Mouse (Mus musculus): ENCODE results near the gene Ccdc113. TPM values are rescaled to one million over a fixed set of nuclear protein-coding genes. Genes with fewer than 3 reads are reported as not detected.

Gene Ccdc113
- polyA plus RNA-seq, 1 experiment, result not detected

GRCm38 (mm10) chr8:95496420-95496819, 37.5 kb upstream of the Ccdc113 start:
- H3K4me3 ChIP-seq (ENCODE audit: low read depth, low read length), result no peak overlapping the region
- no peaks in the 10 kb centered on the region for H3K4me1 ChIP-seq (ENCODE audit: control insufficient read depth, insufficient read depth, insufficient read length, low read length)
- no peaks in the 10 kb centered on the region for H3K36me3 ChIP-seq (ENCODE audit: control insufficient read depth, insufficient read depth, low read length)
- H3K27me3 ChIP-seq (ENCODE audit: control insufficient read depth, insufficient read depth, low read length), result no peaks in the 10 kb centered on the region
- TF ChIP-seq POLR2A (IDR thresholded peaks at IDR 0.05; ENCODE audit: low read depth, low read length), result no peak
- H3K27ac ChIP-seq (ENCODE audit: insufficient read depth, low read depth, low read length), result no peak overlapping the region
- 34% methylated on average over 3 of the region's 3 CpGs for WGBS

- Histone ChIP-seq H3K4me3 (ENCODE audit: low read depth, low read length) (no peak overlapping the region), H3K4me1 (ENCODE audit: control insufficient read depth, insufficient read depth, insufficient read length, low read length) (no peaks in the 10 kb centered on the region), H3K27ac (ENCODE audit: insufficient read depth, low read depth, low read length) (no peak overlapping the region), H3K27me3 (ENCODE audit: control insufficient read depth, insufficient read depth, low read length) (no peaks in the 10 kb centered on the region), H3K36me3 (ENCODE audit: control insufficient read depth, insufficient read depth, low read length) (no peaks in the 10 kb centered on the region)
- WGBS, result 70% methylated on average over 3 of the region's 3 CpGs
- TF ChIP-seq CTCF (IDR thresholded peaks at IDR 0.05; ENCODE audit: extremely low read depth, insufficient read length, insufficient replicate concordance, low read depth, low read length) (no peak), POLR2A (IDR thresholded peaks at IDR 0.05; ENCODE audit: low read depth, low read length) (no peak)
Measured at GRCm38 (mm10) chr8:95497821-95498220, 36.1 kb upstream of the Ccdc113 start.

GRCm38 (mm10) chr8:95499266-95500064, 34.4 kb upstream of the Ccdc113 start:
- H3K4me3 ChIP-seq (ENCODE audit: low read depth, low read length), result no peak overlapping the region
- TF ChIP-seq CTCF (IDR thresholded peaks at IDR 0.05; ENCODE audit: extremely low read depth, insufficient read length, insufficient replicate concordance, low read depth, low read length) (no peak), POLR2A (IDR thresholded peaks at IDR 0.05; ENCODE audit: low read depth, low read length) (no peak)
- H3K36me3 ChIP-seq (ENCODE audit: control insufficient read depth, insufficient read depth, low read length), result no peaks in the 10 kb centered on the region
- WGBS, result 61% methylated on average over 4 of the region's 4 CpGs
- H3K27me3 ChIP-seq (ENCODE audit: control insufficient read depth, insufficient read depth, low read length), result no peaks in the 10 kb centered on the region
- no peak overlapping the region for H3K27ac ChIP-seq (ENCODE audit: insufficient read depth, low read depth, low read length)
- no peaks in the 10 kb centered on the region for H3K4me1 ChIP-seq (ENCODE audit: control insufficient read depth, insufficient read depth, insufficient read length, low read length)

DNA sequence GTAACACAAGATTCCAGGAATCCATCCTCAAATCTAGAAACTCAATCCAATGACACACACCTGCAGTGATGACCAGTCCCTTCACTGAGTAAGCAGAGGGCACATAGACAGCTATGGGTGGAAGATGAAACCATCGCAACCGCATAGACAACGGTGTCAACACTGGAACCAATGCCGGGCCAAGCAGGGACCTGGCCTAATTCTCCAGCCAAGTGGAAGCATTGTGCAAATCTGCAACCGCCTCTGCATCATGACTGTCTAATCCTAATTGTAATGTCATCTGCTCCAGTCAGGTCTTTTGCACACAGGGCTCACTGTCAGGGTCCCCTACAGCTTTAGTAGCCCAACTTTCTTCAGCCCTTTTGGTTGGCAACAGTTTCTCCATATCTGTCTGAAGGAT, 33.4 kb upstream of the Ccdc113 start:
- no peak for TF ChIP-seq POLR2A (IDR thresholded peaks at IDR 0.05; ENCODE audit: low read depth, low read length)
- no peak for TF ChIP-seq CTCF (IDR thresholded peaks at IDR 0.05; ENCODE audit: extremely low read depth, insufficient read length, insufficient replicate concordance, low read depth, low read length)
- no peaks in the 10 kb centered on the region for H3K4me1 ChIP-seq (ENCODE audit: control insufficient read depth, insufficient read depth, insufficient read length, low read length)
- no peaks in the 10 kb centered on the region for H3K36me3 ChIP-seq (ENCODE audit: control insufficient read depth, insufficient read depth, low read length)
- H3K27me3 ChIP-seq (ENCODE audit: control insufficient read depth, insufficient read depth, low read length), result no peaks in the 10 kb centered on the region
- H3K27ac ChIP-seq (ENCODE audit: insufficient read depth, low read depth, low read length), result no peak overlapping the region
- H3K4me3 ChIP-seq (ENCODE audit: low read depth, low read length), result no peak overlapping the region
- WGBS, result 96% methylated on average over 5 of the region's 5 CpGs

GRCm38 (mm10) chr8:95502431-95502830, 31.5 kb upstream of the Ccdc113 start:
- Histone ChIP-seq H3K27me3 (ENCODE audit: control insufficient read depth, insufficient read depth, low read length) (no peaks in the 10 kb centered on the region), H3K27ac (ENCODE audit: insufficient read depth, low read depth, low read length) (no peak overlapping the region), H3K4me3 (ENCODE audit: low read depth, low read length) (no peak overlapping the region), H3K4me1 (ENCODE audit: control insufficient read depth, insufficient read depth, insufficient read length, low read length) (no peaks in the 10 kb centered on the region), H3K36me3 (ENCODE audit: control insufficient read depth, insufficient read depth, low read length) (no peaks in the 10 kb centered on the region)
- no peak for TF ChIP-seq POLR2A (IDR thresholded peaks at IDR 0.05; ENCODE audit: low read depth, low read length)
- no peak for TF ChIP-seq CTCF (IDR thresholded peaks at IDR 0.05; ENCODE audit: extremely low read depth, insufficient read length, insufficient replicate concordance, low read depth, low read length)
- 84% methylated on average over 7 of the region's 7 CpGs for WGBS

DNA sequence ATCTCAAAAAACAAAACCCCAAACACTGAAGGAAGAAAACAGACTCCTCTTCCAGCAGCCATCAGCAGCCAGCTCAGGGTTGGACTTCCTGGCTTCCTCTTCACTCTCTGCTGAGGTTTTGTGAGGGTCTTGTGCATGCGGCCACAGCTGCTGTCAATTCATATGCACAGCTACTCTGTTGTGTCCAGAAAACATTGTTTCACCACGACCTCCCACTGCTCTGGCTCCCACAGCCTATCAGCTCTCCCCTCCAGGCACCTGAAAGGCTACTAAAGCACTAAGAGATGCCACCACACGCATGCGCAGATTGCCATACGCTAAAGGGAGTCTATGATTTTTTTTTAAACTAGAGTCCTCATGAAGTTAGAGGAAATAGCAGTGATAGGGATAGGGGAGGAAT, 29.1 kb upstream of the Ccdc113 start:
- no peak for TF ChIP-seq POLR2A (IDR thresholded peaks at IDR 0.05; ENCODE audit: low read depth, low read length)
- no peak for TF ChIP-seq CTCF (IDR thresholded peaks at IDR 0.05; ENCODE audit: extremely low read depth, insufficient read length, insufficient replicate concordance, low read depth, low read length)
- Histone ChIP-seq H3K27ac (ENCODE audit: insufficient read depth, low read depth, low read length) (no peak overlapping the region), H3K27me3 (ENCODE audit: control insufficient read depth, insufficient read depth, low read length) (no peaks in the 10 kb centered on the region), H3K36me3 (ENCODE audit: control insufficient read depth, insufficient read depth, low read length) (no peaks in the 10 kb centered on the region), H3K4me3 (ENCODE audit: low read depth, low read length) (no peak overlapping the region), H3K4me1 (ENCODE audit: control insufficient read depth, insufficient read depth, insufficient read length, low read length) (no peaks in the 10 kb centered on the region)
- WGBS, result 69% methylated on average over 5 of the region's 5 CpGs

DNA sequence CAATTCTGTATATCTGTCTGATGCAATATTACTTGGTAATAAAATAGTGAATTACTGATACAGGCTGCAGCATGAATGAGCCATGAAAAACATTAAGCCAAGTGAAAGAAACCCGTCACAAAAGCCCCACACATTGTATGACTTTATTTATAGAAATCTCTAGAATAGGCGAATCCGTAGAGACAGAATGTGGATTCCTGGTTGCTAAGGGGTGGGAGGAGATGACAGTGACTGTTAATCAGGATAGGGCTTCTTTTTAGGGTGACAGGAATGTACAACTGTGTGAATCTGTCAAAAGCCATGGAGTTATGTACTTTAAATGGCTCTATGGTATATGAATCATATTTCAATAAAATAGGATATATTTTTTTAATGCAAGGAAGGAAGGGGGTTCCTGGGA, 28.3 kb upstream of the Ccdc113 start:
- no peak overlapping the region for H3K4me3 ChIP-seq (ENCODE audit: low read depth, low read length)
- H3K27ac ChIP-seq (ENCODE audit: insufficient read depth, low read depth, low read length), result no peak overlapping the region
- 69% methylated on average over 3 of the region's 3 CpGs for WGBS
- TF ChIP-seq POLR2A (IDR thresholded peaks at IDR 0.05; ENCODE audit: low read depth, low read length), result no peak
- no peak for TF ChIP-seq CTCF (IDR thresholded peaks at IDR 0.05; ENCODE audit: extremely low read depth, insufficient read length, insufficient replicate concordance, low read depth, low read length)
- no peaks in the 10 kb centered on the region for H3K27me3 ChIP-seq (ENCODE audit: control insufficient read depth, insufficient read depth, low read length)
- H3K36me3 ChIP-seq (ENCODE audit: control insufficient read depth, insufficient read depth, low read length), result no peaks in the 10 kb centered on the region
- H3K4me1 ChIP-seq (ENCODE audit: control insufficient read depth, insufficient read depth, insufficient read length, low read length), result no peaks in the 10 kb centered on the region
